12 mouse cellular contexts compared by ENCODE assay signal in genomic region chr2:171846826-171847492, GRCm38 (mm10).
DNase-seq lines count a peak whose midpoint lies in the region; ATAC-seq lines count a peak whose summit lies in the region.
"Had no signal": no experiment of that assay in that cellular context is flagged by ENCODE, and none has a peak within 500 bp of the region (broad histone marks: within the 10 kb centered on the region; RNA-seq: fewer than 3 reads in every experiment).

No protein-coding gene starts in this region.

- peak overlapping the region; percentile 40 for H3K27ac ChIP-seq in neural tube, embryonic 13.5 days (replicated peaks)
- H3K27ac ChIP-seq in neural tube, embryonic 15.5 days (replicated peaks) = no peak overlapping the region; the same call in 1 of the 2 replicates
- H3K27ac ChIP-seq in forebrain, embryonic 16.5 days (ENCODE audit: low read length) = peak overlapping the region; percentile 53; the same call in 1 of the 2 replicates
- no peak overlapping the region for H3K27ac ChIP-seq in neural tube, embryonic 14.5 days (ENCODE audit: low read depth, low read length)
- H3K27ac ChIP-seq: heart, adult 2 months; stomach, embryonic 15.5 days had no signal

- H3K36me3 ChIP-seq in neural tube, embryonic 13.5 days = no peaks in the 10 kb centered on the region
- H3K36me3 ChIP-seq in neural tube, embryonic 15.5 days = no peaks in the 10 kb centered on the region
- no peaks in the 10 kb centered on the region for H3K36me3 ChIP-seq in forebrain, embryonic 16.5 days (ENCODE audit: control insufficient read depth, insufficient read depth)
- H3K36me3 ChIP-seq in neural tube, embryonic 14.5 days (ENCODE audit: control insufficient read depth, insufficient read depth, low read length) = no peaks in the 10 kb centered on the region
- H3K36me3 ChIP-seq: stomach, embryonic 15.5 days had no signal

- WGBS in neural tube, embryonic 13.5 days = 32% methylated on average over 4 of the region's 4 CpGs
- WGBS in neural tube, embryonic 15.5 days = 23% methylated on average over 4 of the region's 4 CpGs
- WGBS in forebrain, embryonic 16.5 days = 18% methylated on average over 4 of the region's 4 CpGs
- WGBS in neural tube, embryonic 14.5 days = 32% methylated on average over 4 of the region's 4 CpGs

- no peak overlapping the region for H3K4me2 ChIP-seq in neural tube, embryonic 13.5 days
- no peak overlapping the region for H3K4me2 ChIP-seq in neural tube, embryonic 15.5 days
- H3K4me2 ChIP-seq in forebrain, embryonic 16.5 days (ENCODE audit: low read length) = no peak overlapping the region
- no peak overlapping the region for H3K4me2 ChIP-seq in neural tube, embryonic 14.5 days (ENCODE audit: low read depth, low read length)
- H3K4me2 ChIP-seq: stomach, embryonic 15.5 days had no signal

- no peak overlapping the region for H3K9ac ChIP-seq in neural tube, embryonic 13.5 days
- H3K9ac ChIP-seq in neural tube, embryonic 15.5 days (replicated peaks) = no peak overlapping the region
- H3K9ac ChIP-seq in forebrain, embryonic 16.5 days (replicated peaks; ENCODE audit: low read depth, low read length) = no peak overlapping the region
- no peak overlapping the region for H3K9ac ChIP-seq in neural tube, embryonic 14.5 days (replicated peaks; ENCODE audit: low read depth, low read length)
- H3K9ac ChIP-seq: stomach, embryonic 15.5 days had no signal

- H3K9me3 ChIP-seq in neural tube, embryonic 13.5 days = no peaks in the 10 kb centered on the region
- H3K9me3 ChIP-seq in neural tube, embryonic 15.5 days (replicated peaks) = no peaks in the 10 kb centered on the region
- peaks cover 5% of the 10 kb centered on the region; the same call in 1 of the 2 replicates for H3K9me3 ChIP-seq in forebrain, embryonic 16.5 days (ENCODE audit: control insufficient read depth, low read length)
- H3K9me3 ChIP-seq in neural tube, embryonic 14.5 days (ENCODE audit: control insufficient read depth, low read length) = no peaks in the 10 kb centered on the region
- H3K9me3 ChIP-seq: stomach, embryonic 15.5 days had no signal

- peak; percentile 79 for ATAC-seq in neural tube, embryonic 13.5 days (ENCODE audit: low read depth)
- ATAC-seq in neural tube, embryonic 15.5 days (ENCODE audit: low FRiP score) = no peak; the same call in 1 of the 2 replicates
- ATAC-seq in forebrain, embryonic 16.5 days = peak; percentile 92
- peak; percentile 76 for ATAC-seq in neural tube, embryonic 14.5 days (ENCODE audit: low read depth)

- H3K4me1 ChIP-seq in neural tube, embryonic 13.5 days (replicated peaks) = peaks cover 13% of the 10 kb centered on the region
- 0 out of 2 replicates have a peak, but pooled peaks cover 4% of the 10 kb centered on the region for H3K4me1 ChIP-seq in neural tube, embryonic 15.5 days
- peaks cover 9% of the 10 kb centered on the region for H3K4me1 ChIP-seq in forebrain, embryonic 16.5 days (replicated peaks; ENCODE audit: control insufficient read depth, insufficient read depth, low read length)
- no peaks in the 10 kb centered on the region for H3K4me1 ChIP-seq in neural tube, embryonic 14.5 days (ENCODE audit: control insufficient read depth, insufficient read depth, low read length)
- H3K4me1 ChIP-seq: stomach, embryonic 15.5 days had no signal

- no peak overlapping the region for H3K4me3 ChIP-seq in neural tube, embryonic 13.5 days
- H3K4me3 ChIP-seq in neural tube, embryonic 15.5 days (replicated peaks) = no peak overlapping the region
- no peak overlapping the region for H3K4me3 ChIP-seq in forebrain, embryonic 16.5 days (replicated peaks; ENCODE audit: low read length)
- no peak overlapping the region for H3K4me3 ChIP-seq in neural tube, embryonic 14.5 days (ENCODE audit: low read depth, low read length)
- H3K4me3 ChIP-seq: heart, adult 2 months; stomach, embryonic 15.5 days had no signal

- DNase-seq in embryo, embryonic 10.5 days (ENCODE audit: low spot score) = peak; percentile 19
- DNase-seq in embryo, embryonic 10 days (ENCODE audit: low spot score) = no peak
- no peak for DNase-seq in T-cell, adult 2 months (ENCODE audit: low spot score)
- no peak for DNase-seq in spleen, postnatal 36 days (ENCODE audit: low spot score in 2 of 2)
- DNase-seq: adrenal gland, postnatal 25 days; heart, adult 2 months; kidney, adult 2 months had no signal

- no peaks in the 10 kb centered on the region for H3K27me3 ChIP-seq in neural tube, embryonic 13.5 days
- H3K27me3 ChIP-seq in neural tube, embryonic 15.5 days (replicated peaks) = no peaks in the 10 kb centered on the region
- H3K27me3 ChIP-seq in forebrain, embryonic 16.5 days (replicated peaks; ENCODE audit: control insufficient read depth, insufficient read depth, low read length) = no peaks in the 10 kb centered on the region
- H3K27me3 ChIP-seq in neural tube, embryonic 14.5 days (ENCODE audit: control insufficient read depth, insufficient read depth, low read length) = no peaks in the 10 kb centered on the region
- H3K27me3 ChIP-seq: stomach, embryonic 15.5 days had no signal

Comparison
In these comparisons a context has a peak if more than half of its experiments do, and no peak if none do; other contexts are left out.
1. H3K27ac ChIP-seq: peak in neural tube, embryonic 13.5 days (single experiment) and forebrain, embryonic 16.5 days (single experiment); none in neural tube, embryonic 15.5 days (single experiment) and neural tube, embryonic 14.5 days (single experiment).